Mouse (Mus musculus) adrenal gland, adult 2 months (tissue): Measurements from ENCODE around the gene Pigl. TPM values are rescaled to one million over a fixed set of nuclear protein-coding genes. Genes with fewer than 3 reads are reported as not detected.

Source experiments
- DNase-seq: peaks from one replicate; pipeline ENCODE4 v3.0.0; 2021
- polyA plus RNA-seq: library from polyadenylated mRNA; depleted of rRNA; stranded (reverse); fragments of >200 nt; gene quantifications from 2 replicates; pipeline ENCODE4 v1.2.3, GENCODE M21; 2012
- total RNA-seq, 2 experiments: library from RNA; stranded (reverse); gene quantifications; 2 replicates each; pipeline ENCODE4 v1.2.3; 2021

Gene Pigl
- total and polyA plus RNA-seq, 3 experiments, result 6.8 to 10.0 (median 9.5) TPM

DNA sequence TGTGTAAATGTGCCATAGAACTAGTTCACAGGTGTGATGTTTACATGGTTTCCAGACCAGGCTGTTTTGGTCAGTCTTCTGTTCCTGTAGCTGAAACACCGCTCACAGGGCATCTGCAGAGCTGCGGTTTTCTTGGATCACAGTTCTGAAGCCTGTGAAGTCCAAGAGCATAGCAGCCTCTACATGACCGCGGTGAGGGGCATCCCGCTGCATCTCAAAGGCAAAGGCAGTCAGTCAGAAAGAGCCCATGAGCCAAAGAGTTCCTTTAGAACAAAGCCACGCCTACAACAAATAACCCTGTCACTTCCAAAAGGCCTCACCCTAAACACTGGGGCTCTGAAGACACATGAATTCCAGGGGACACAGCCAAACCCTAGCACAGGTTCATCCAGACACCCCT lies 55.1 kb downstream of the Pigl start:
- DNase-seq, result no peak

DNA sequence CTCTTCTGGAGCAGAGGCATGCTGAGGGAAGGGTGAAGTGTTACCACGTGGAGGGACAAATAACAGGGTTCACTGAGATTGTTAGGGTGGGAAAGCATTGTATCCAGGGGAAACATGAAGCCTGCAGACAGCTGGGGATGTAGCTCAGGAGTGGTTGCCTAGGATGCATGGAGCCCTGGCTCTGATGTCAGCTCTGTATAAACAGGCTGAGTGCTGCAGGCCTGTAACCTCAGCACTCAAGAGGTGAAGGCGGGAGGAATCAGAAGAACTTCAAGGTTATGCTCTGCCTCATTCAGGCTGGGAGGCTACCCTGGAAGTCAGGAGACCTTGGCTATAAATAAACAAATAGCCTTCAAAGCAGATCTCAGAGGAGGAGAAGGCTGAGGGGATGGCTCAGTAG lies 60.7 kb downstream of the Pigl start:
- DNase-seq, result peak; percentile 76

DNA sequence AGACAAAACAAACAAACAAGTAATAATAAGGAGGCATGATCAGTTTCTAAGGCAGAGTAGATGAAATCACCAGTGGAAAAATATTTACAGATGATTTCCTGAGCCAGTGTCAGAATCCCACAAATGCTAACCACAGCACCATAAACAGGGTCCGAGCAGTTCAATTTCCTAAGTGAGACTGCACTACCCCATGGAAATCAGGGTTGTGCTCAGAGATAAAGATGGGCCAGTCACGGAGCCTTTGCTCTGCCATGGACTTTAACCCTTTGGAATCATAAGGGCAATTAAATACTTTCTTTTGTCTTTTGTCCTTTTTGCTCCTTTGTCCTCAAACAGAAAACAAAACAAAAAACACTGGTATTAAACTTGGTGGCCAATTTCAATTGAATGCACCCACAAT lies 64.0 kb downstream of the Pigl start:
- DNase-seq, result no peak

DNA sequence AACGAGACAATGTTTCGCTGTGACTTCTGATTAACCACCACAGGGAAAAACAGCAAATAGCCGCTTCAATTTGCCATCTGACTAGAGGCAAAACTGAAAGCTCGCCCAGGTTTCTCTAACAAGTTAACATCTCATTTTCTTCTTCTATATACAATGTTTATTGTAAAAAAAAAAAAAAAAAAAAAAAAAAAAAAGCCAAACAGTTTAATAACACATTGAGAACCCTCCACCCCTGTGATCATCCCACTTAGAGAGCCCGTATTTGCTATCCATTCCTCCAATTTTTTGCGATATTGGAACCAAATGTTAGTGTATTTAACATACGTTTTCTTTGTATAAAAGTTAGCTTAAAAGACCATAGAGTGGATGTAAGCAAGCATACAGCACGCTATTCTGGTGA lies 78.8 kb downstream of the Pigl start:
- no peak for DNase-seq

DNA sequence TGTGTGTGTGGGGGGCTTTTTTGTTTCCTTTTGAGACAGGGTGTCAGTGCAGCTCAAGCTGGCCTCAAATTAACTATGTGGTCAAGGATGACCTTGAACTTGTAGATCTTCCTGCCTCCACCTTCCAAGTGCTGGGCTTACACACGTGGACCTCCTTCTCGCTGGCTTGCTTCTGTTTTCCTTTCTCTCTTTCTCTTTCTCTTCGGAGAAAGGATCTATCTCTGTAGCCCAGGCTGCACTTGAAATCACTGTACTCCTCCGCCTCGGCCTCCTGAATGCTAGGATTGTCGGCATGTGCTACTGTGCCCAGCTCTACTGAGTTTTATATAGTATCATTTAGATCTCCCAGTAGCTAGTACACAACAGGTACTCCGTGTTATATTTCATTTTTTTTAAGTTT lies 79.3 kb downstream of the Pigl start:
- no peak for DNase-seq

DNA sequence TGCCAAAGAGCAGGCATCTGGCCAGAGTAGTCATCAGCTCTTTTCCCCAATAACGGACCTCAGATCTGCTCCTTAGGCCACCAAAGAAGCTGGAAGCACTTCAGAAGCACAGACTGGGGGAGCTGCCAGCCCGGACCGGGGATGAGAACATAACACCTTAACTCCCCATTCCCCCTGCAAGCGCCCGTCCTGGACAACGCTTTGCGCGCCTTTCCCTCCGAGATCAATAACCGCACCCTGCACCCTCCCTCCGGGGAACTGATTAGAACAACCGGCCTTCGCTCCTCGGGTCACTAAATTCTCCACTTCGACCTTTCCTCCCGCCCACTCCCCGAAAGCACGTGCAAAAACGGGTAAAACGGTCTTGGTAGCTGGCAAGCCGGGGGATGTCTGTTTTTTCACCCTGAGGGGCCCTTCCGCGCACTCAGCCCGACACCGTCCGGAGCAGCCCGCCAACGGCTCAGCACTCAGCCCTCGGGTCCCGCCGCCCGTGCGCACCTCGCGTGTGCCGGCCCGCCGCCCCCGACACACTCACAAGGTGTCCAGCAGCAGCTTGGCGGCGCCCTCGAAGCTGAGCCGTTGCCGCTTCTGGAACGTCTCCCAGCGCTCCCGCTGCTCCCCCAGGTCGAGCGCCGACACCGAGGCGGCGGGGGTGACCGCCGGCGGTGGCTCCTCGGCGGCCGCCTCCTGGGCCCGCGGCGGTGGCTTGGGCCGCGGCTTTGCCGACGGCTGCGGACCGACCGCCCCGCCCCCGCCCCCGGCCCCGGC lies 80.2 kb downstream of the Pigl start:
- DNase-seq, result peak; percentile 81

DNA sequence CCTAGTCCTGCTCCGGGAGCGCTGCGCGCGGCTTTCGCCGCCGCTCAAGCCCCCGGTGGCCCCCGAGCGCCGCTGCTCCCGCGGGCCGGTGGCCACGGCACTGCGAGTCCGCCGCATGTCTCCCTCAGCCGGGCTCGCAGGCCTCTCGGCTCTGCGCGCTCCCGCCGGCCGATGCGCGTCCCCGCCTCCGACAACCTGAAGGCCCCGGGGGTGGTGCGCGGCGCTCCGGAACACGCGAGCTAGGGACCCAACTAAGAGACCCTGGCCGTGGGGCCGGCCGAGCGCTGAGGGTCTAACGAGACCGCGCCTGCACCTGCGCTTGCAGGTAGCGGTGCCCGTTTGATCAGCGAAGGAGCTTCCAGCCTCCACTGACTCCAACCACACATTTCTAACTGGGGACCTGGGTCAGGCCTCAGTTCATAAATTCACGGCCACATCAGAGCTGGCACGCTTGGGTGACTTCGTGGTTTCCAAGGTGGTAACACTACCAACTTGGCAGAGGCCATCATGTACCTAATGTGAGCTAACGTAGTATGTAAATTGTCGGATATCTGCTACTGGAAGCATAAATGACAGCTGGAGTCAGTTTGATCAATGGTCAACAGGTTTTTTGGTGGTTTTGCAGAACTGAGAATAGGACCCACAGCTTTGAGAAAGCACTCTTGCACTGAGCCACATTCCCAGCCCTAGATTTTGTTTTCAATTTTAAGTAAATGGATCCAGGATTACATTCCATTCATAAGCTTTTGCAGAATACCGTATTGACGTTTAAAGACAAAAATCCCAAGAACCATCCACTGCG lies 81.0 kb downstream of the Pigl start, which contains the start of gene Cenpv:
TSS of gene Cenpv (minus strand) at position 173 of the 802 bp plus-strand sequence.
- DNase-seq, result peak; percentile 90

DNA sequence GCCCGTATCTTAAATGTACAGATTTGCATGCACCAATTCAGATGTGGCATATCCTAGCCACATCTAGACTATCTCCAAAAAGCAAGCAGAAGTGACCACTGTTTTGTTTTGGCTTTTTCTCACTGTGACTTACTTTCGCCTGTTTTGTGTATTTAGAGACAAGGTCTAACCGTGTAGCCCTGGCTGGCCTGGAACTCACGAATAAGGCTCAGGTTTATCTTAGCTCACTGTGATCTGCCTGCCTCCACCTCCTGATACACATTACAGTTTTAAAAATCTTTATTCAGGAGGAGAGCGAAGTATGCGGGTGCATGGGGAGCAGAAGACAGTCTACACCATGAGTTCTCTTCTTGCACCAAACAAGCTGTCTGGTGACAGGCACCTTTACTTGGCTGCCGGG lies 81.9 kb downstream of the Pigl start:
- DNase-seq, result no peak

DNA sequence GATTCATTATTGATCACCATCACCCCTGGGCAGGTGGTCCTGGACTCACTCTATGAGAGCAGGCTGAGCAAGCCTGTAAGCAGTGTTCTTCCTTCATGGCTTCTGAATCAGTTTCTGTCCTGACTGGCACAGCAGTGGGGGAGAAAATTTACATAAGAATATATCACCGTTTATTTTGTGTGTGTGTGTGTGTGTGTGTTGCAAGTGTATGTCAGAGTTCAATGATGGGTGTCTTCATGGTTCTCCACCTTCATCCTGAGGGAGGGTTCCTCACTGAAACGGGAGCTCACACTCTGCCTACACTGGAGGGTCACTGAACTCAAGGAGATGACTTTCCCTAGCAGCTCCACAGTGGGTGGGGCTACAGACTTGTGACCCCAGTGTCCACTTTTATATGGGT lies 82.7 kb downstream of the Pigl start:
- no peak for DNase-seq

DNA sequence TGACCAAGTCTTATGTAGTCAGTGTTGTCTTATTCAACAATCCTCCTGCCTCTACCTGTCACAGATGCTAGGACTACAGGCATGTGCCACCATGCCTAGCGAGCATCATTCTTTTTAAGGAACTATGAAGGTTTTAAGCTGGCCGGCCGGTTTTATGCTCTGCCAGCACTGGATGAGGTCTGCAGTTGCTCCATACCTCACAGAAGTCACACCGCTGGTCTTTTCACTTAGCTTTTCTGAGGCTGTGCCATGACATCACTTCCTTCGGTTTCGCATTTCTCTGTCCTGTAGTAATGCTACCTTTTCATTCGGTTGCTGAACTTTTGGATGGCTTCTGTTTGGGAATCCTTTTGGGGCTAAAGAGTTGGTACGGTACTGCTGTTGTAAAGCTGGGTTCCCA lies 83.3 kb downstream of the Pigl start:
- DNase-seq, result no peak

DNA sequence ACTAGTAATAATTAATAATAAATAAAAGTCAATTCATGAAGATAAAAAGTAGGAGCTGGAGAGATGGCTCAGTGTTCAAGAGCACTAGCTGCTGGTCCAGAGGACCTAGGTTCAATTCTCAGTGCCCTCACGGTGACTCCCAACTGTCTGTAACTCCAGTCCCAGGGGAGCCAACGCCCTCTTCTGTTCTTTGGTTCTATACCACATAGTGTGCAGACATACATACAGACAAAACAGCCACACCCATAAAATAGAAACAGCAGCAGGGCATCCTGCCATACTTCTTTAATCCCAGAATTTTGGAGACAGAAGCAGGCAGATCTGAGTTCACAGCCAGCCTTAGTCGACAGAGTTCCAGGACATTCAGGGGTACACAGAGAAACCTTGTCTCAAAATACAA lies 85.7 kb downstream of the Pigl start:
- DNase-seq, result no peak

DNA sequence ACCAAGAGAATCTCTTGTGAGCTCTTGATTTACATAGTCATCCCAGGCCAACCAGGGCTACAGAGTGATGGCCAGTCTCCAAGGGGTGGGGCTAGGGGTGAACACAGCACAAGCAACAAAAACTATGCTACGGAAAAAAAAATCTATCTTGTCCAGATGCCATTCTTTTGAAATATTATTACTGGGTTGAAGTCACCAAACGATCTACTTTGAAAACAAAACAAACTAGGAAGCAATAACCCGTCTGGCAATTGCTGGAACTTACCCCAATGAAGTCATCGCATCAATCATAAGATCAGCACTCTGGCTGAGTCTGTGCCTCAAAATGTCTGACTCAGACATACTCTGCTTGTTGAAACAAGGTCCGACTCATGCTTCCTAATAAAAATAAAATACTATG lies 91.5 kb downstream of the Pigl start:
- peak; percentile 91 for DNase-seq

DNA sequence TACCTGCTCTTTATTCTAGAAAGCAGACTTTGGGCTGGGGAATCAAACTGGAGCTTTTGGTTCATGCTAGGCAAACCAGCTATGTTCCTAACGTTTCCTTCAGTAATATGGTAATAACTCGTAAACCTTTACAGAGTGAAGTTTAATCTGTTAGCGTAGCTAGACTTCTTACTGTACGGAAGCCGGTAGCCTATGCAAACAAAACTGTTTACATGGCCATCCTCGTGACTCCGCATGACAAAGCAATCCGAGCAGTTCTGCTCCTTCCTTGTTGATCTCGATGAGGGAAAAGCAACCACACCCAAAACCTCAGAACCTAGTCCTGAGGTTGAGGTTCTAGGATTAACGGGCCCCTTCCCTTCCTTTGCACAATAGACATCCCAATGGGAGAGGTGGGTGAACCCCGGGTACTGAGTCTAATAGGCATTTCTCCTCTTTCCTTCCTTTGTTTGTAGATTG lies 92.0 kb downstream of the Pigl start:
- peak; percentile 66 for DNase-seq

DNA sequence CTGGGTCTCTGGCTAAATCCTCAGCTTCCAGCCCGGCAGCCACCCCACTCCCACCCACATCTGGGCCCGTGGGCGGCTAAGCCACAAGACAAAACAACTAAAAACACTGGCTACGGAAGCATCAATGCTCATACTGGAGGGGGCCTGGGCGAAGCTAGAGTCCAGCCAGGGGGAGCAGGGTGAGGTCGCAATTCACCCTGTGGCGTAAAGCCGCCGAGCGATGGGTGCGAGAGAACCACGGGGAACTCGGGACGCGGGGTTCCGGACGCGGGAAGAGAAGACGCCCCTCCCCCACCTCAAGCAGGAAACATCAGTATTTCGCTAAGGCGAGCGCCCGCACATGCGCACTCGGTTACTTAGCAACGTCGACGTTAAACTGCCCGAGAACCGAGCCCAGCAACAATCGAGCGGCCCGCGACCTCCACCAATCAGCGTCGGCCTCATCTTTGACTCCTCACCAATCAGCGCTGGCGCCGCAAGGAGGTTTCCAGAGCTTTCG lies 92.5 kb downstream of the Pigl start, which contains the start of gene Ubb:
TSS of gene Ubb (plus strand) at position 445 of the 499 bp plus-strand sequence.
- peak; percentile 99 for DNase-seq

DNA sequence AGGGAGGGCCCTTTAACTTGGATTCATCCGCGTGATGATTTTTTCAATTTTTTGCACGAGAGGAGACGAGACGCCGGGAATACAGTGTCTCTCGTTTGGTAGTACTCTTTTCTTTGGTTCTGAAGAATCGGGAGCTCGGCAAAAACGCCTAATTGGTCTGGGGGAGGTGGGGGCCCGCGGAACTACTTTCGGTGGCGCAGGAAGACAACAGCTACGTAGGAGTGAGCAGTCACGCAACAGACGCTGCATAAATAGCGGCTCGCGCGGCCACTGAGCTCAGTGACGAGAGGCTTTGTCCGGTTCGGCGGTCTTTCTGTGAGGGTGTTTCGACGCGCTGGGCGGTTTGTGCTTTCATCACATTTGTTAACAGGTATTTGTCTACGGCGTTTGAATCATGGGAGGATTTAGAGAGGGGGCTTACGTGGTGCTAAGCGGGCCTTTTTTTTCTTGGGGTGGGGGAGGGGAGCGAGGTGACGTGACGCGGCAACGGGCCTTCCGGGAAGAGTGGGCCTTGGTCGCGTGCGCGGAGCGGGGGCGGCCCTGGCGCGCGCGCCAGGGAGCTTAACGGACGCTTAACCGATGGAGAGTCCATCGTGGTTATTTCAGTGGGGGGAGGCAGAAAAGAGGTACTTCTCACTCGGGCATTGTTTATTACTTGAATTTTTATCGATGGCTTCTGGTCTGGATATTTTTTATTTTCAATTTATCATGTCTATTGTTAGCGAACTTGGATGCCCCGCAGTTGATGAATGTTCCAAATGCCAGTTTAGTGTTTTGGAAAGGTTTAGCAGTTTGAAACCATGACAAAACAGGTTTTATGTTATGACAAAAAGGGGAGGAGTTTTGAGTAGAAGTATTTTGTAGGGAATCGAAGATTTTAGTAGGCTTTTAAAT lies 93.2 kb downstream of the Pigl start:
- DNase-seq, result peak; percentile 91

DNA sequence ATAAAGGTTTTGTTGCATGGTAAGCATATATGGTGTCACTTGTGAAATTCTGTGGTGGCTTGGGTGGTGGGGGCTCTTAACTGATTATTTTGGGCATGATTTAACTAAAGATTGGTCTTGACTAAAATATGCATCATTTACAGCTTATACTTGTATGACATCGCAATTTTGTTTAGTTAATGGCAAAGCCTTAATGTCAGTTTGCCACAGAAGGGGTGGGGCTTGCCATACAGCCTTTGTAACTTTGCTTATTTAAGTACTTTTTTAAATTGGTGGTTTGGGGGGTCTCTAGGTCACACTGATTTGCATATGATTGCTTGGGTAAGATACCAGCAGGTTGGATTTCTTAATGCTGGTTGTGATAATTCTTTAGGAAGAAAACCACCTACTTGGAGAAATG lies 94.9 kb downstream of the Pigl start:
- DNase-seq, result no peak

DNA sequence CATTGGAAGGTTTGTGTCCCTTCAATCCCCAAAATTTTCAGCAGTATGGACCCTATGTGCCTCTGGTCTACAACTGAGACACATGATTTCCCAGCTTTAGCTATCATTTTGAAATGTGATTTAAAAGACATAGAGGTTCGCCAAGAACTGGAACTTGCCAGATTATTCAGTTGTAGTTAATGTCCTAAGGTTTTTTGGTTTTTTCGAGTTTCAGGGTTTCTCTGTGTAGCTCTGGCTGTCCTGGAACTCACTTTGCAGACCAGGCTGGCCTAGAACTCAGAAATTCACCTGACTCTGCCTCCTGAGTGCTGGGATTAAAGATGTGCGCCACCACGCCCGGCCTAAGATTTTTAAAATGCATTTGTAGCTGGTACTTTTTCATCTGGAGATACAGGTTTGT lies 95.4 kb downstream of the Pigl start:
- DNase-seq, result no peak

DNA sequence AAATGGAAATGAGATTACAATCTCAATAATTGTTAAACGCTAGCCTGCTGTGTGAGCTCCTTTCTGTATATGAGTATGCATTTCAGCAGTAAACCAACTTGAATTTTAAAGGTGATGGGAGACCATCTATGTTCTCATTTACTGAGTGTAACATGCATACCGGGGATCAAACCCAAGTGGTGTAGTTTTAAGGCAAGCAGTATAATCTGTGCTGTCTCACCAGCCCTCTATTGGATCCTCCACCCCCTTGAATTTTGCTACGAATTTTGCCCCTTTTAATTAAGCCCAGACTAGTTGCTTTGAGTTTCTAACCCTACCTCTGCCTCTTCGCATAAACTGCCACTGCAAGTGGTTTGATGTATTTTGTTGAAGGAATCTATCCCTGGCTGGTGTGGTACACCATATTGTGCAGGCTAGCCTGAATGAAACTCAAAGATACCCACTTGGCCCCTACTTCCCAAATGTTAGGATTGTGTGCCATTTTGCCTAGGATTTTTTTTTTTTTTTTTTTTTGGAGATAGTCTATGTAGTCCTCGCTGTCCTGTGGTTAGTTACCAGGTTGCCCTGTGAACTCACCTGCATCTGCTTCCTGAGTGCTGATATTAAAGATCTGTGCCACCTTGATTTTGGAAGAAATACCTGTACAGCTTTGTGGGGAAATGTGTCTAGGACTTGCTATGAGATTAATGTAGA lies 96.0 kb downstream of the Pigl start:
- no peak for DNase-seq

DNA sequence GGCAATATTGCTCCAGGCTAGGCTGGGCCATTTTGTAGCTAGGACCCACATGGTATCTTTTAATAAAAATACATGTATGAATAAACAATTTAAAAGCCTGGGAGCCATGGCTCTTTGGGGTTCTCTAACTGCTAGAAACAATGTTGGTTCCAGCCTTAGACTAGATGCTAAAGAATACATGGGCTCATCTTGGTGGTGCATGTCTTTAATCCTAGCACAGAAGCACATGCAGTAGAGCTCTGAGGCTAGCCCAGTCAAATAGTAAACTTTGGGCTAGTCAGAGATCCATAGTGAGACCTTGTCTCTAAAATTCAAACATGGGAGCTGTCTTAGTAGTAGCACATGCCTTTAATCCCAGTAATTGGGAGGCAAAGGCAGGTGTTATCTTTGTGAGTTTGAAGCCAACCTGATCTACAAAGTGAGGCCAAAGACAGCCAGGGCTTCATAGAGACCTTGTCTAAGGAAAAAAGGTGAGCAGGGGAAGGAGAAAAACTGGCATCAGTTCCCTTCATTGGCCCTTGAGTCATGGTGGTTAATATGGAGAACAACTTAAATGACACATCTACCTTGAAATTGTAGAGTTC lies 96.8 kb downstream of the Pigl start:
- DNase-seq, result no peak

DNA sequence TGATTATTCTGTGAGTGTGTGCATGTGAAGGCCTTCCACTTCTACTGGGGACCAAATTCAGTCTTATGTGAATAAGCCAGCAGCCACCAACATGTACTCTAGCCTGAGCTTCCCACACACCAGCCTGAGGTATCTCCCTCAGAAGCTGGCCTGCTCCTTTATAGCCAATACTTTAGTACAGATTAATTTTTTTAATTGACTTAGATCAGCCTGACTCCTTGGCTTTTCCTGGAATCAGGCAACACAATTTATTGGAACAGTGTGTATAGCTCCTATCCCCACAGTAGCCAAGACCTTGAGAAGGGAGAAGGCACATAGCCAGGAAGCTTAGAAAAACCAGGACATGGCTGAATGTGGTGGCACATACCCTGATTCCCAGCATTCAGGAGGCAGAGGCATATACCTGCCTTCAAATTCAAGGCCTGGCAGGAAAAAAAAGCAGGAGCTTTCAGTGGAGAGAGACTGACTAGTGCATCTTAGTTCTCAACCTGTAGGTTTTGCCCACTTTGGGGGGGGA lies 97.7 kb downstream of the Pigl start:
- peak; percentile 61 for DNase-seq

DNA sequence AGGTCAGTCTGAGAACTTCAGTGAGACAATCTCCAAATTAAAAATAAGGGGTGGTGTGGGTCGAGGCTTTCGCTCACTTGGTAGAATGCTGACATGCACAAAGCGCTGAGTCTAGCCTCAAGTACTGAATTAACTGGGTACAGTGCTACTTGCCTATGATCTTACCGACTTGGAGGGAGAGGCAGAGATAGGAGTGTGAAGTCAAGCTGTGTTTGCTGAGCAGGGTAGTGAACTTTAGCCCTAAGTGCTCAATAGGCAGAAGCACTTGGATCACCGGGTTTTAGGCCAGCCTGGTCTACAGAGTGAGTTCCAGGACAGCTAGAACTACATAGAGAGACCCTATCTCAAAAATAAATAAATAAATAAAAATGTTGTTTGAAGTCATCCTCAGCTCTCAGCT lies 98.9 kb downstream of the Pigl start:
- DNase-seq, result no peak
